Mouse (Mus musculus): ENCODE results near the gene Wipf1. TPM values are rescaled to one million over a fixed set of nuclear protein-coding genes. Genes with fewer than 3 reads are reported as not detected.

Gene Wipf1
- total and polyA plus RNA-seq, 3 experiments, result 0.98 to 50.6 (median 7.1) TPM

DNA sequence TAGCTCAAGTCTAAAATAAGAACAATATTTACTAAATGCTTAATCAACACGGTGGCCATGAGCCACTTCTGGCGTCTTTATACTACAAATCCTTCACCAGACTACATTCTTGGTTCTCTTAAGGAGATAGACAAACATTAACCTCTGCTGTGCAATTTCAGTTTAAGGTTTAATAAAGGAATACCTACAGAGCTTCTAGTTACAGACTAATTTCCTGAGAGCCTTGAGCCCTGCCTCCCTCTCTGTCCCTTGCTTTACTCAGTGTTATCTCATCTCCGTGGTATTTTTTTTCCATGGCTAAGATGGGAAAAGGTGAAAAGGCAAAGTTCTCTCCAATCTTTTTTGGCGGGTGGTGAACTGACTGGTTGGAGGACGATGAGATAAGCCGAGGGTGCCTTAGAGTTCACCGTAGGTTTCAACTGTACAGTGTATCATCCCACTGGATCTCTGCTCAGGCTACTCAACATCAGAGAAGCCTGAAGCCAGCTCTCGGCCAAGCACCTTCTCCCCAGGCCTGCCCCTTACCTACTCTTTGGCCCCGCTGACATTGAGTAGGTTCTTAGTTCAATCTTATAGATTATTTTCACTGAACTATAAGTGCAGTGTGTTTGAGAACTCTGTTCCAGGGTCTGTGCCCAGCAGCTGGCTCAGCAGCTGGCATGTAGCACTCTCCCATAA lies 149.1 kb downstream of the Wipf1 start:
- H3K9me3 ChIP-seq (replicated peaks), result no peaks in the 10 kb centered on the region
- H3K36me3 ChIP-seq (replicated peaks), result peaks cover 35% of the 10 kb centered on the region
- no peak overlapping the region for H3K4me3 ChIP-seq (ENCODE audit: low read depth, low read length)
- H3K4me1 ChIP-seq (ENCODE audit: insufficient read depth, low read depth, low read length), result peaks cover 6% of the 10 kb centered on the region
- DNase-seq (ENCODE audit: low spot score) (no peak), ATAC-seq (ENCODE audit: extremely low read depth, insufficient number of reproducible peaks, low FRiP score, poor library complexity, severe bottlenecking) (no peak)
- no peak for TF ChIP-seq GATA1 (IDR thresholded peaks at IDR 0.05; ENCODE audit: borderline replicate concordance, low read length)
- TF ChIP-seq CTCF (IDR thresholded peaks at IDR 0.05; ENCODE audit: low read depth, low read length), result no peak
- no peak for TF ChIP-seq GATA2 (IDR thresholded peaks at IDR 0.05; ENCODE audit: borderline replicate concordance, low read depth, low read length)
- TF ChIP-seq POLR2AphosphoS5 (IDR thresholded peaks at IDR 0.05; ENCODE audit: insufficient replicate concordance, low read depth, low read length), result no peak
- no peak for TF ChIP-seq TAL1 (conservative IDR thresholded peaks at IDR 0.05; ENCODE audit: low read depth, low read length)
- no peaks in the 10 kb centered on the region for H3K27me3 ChIP-seq (ENCODE audit: insufficient read depth, low read length)

- H3K27me3 ChIP-seq (ENCODE audit: insufficient read depth, low read length), result no peaks in the 10 kb centered on the region
- peaks cover 37% of the 10 kb centered on the region for H3K36me3 ChIP-seq (replicated peaks)
- TF ChIP-seq POLR2AphosphoS5 (IDR thresholded peaks at IDR 0.05; ENCODE audit: insufficient replicate concordance, low read depth, low read length) (no peak), GATA2 (IDR thresholded peaks at IDR 0.05; ENCODE audit: borderline replicate concordance, low read depth, low read length) (no peak), GATA1 (IDR thresholded peaks at IDR 0.05; ENCODE audit: borderline replicate concordance, low read length) (no peak), TAL1 (conservative IDR thresholded peaks at IDR 0.05; ENCODE audit: low read depth, low read length) (no peak), CTCF (IDR thresholded peaks at IDR 0.05; ENCODE audit: low read depth, low read length) (no peak)
- H3K9me3 ChIP-seq (replicated peaks), result no peaks in the 10 kb centered on the region
- DNase-seq (ENCODE audit: low spot score) (no peak), ATAC-seq (ENCODE audit: extremely low read depth, insufficient number of reproducible peaks, low FRiP score, poor library complexity, severe bottlenecking) (no peak)
- H3K4me3 ChIP-seq (ENCODE audit: low read depth, low read length), result no peak overlapping the region
- no peaks in the 10 kb centered on the region for H3K4me1 ChIP-seq (ENCODE audit: insufficient read depth, low read depth, low read length)
These were observed 149.9 kb downstream of the Wipf1 start for GRCm38 (mm10) chr2:73379656-73380055.

Other genes with a start within 250 kb of the Wipf1 start
- gene Scrn3, start 217.1 kb downstream of the Wipf1 start, total RNA-seq (2014; fragmentation: Nextera tagmentation), result 53.1 and 58.5 TPM in 2 replicates
- gene Scrn3, start 217.1 kb downstream of the Wipf1 start, total RNA-seq (2017), result 29.4 and 42.1 TPM in 2 replicates
- gene Scrn3, start 217.1 kb downstream of the Wipf1 start, polyA plus RNA-seq (2012), result 2.3 and 2.8 TPM in 2 replicates
- gene Cir1, start 217.0 kb downstream of the Wipf1 start, total RNA-seq (2014; fragmentation: Nextera tagmentation), result 24.4 and 27.2 TPM in 2 replicates
- 15.7 and 21.7 TPM in 2 replicates for gene Cir1, start 217.0 kb downstream of the Wipf1 start, total RNA-seq (2017)
- 11.9 and 12.8 TPM in 2 replicates for gene Cir1, start 217.0 kb downstream of the Wipf1 start, polyA plus RNA-seq (2012)
- gene Gpr155, start 143.2 kb downstream of the Wipf1 start, total RNA-seq (2014; fragmentation: Nextera tagmentation), result 5.7 and 6.0 TPM in 2 replicates
- 3.7 and 5.3 TPM in 2 replicates for gene Gpr155, start 143.2 kb downstream of the Wipf1 start, total RNA-seq (2017)
- gene Gpr155, start 143.2 kb downstream of the Wipf1 start, polyA plus RNA-seq (2012), result 0.48 and 0.67 TPM in 2 replicates
- not detected in 2 replicates for gene Chrna1, start 50.6 kb upstream of the Wipf1 start, total RNA-seq (2014; fragmentation: Nextera tagmentation)
- gene Chrna1, start 50.6 kb upstream of the Wipf1 start, total RNA-seq (2017), result 0.11 and 0.12 TPM in 2 replicates
- gene Chrna1, start 50.6 kb upstream of the Wipf1 start, polyA plus RNA-seq (2012), result not detected in 2 replicates
- gene Chn1, start 245.6 kb upstream of the Wipf1 start, total RNA-seq (2014; fragmentation: Nextera tagmentation), result 1.2 TPM in 1 of 2 replicates, not detected in the other
- 0.52 and 0.60 TPM in 2 replicates for gene Chn1, start 245.6 kb upstream of the Wipf1 start, total RNA-seq (2017)
- 0.30 TPM in 1 of 2 replicates, not detected in the other for gene Chn1, start 245.6 kb upstream of the Wipf1 start, polyA plus RNA-seq (2012)

Measured in G1E (cell line).